Mouse (Mus musculus): ENCODE results near the gene Galk2.

DNA sequence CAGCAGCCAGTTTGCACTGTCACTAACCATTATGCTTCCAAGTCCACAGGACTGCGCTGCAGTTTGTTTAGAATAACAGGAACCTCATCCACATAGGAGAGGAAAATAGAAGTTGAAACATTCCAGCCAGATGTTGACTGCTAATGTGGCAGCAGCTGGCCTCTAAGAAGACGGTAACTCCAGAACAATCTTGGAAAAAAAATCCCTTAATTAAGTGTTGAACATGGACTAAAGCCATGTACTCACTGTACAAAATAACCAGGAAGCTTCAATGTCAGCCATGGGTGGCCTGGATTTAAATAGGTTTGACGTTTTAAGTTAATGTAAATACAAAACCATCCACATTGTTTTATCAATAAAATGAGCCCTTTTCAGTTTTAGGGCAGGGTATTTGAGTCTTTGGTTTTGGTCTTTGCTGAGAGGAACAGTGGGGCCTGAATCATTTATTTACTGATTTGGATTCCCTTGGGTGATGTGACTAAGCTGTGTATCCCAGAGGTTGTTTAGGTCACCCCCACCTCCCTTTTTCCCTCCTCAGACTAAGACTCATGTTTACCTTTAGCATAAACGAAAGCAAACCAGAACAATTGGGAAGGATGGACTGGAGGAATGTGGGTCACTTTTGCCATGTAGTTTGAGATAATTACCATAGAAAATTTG lies 47.6 kb downstream of the Galk2 start:
- TF ChIP-seq CTCF (IDR thresholded peaks at IDR 0.05; ENCODE audit: low read depth) (no peak), EP300 (IDR thresholded peaks at IDR 0.05; ENCODE audit: low read depth) (no peak)

Data from liver, postnatal 0 days (tissue).